Mouse (Mus musculus) midbrain, embryonic 16.5 days (tissue): ENCODE measurements at regions not wholly inside any gene's neighbourhood (a gene's known extent, or its start where the extent isn't known, plus 50 kb on each side); places are given as distances from the start of the nearest gene placed in this dataset.

Source experiments
- ATAC-seq: fragments of 200-750 bp; cut with Nextera tagmentation; 2 replicates; pipeline ENCODE4 v1.8.0; 2017; ENCODE audit warnings: moderate TSS enrichment
- H3K27ac ChIP-seq: fragments of 300-500 bp; sonication (generic); 2 replicates; pipeline ENCODE4 v1.5.1; 2014; ENCODE audit warnings: mild to moderate bottlenecking, low read length, mixed read lengths
- H3K27me3 ChIP-seq: fragments of 300-500 bp; sonication (generic); 2 replicates; pipeline ENCODE4 v1.6.1; 2014; ENCODE audit warnings: low read depth, low read length, mixed read lengths; ENCODE audit not compliant: control insufficient read depth, insufficient read depth
- H3K36me3 ChIP-seq: fragments of 300-500 bp; sonication (generic); 2 replicates; pipeline ENCODE4 v1.6.1; 2014; ENCODE audit warnings: mild to moderate bottlenecking, low read length, moderate library complexity, mixed read lengths; ENCODE audit not compliant: control insufficient read depth, insufficient read depth
- H3K4me1 ChIP-seq: fragments of 300-500 bp; sonication (generic); 2 replicates; pipeline ENCODE4 v1.6.1; 2014; ENCODE audit warnings: mild to moderate bottlenecking, low read length, mixed read lengths; ENCODE audit not compliant: control insufficient read depth, insufficient read depth
- H3K4me2 ChIP-seq: fragments of 300-500 bp; sonication (generic); 2 replicates; pipeline ENCODE4 v1.6.1; 2014; ENCODE audit warnings: mild to moderate bottlenecking, low read length, mixed read lengths
- H3K4me3 ChIP-seq: fragments of 300-500 bp; sonication (generic); 2 replicates; pipeline ENCODE4 v1.5.1; 2014; ENCODE audit warnings: low read depth, mild to moderate bottlenecking, low read length, moderate library complexity, mixed read lengths
- H3K9ac ChIP-seq: fragments of 300-500 bp; sonication (generic); 2 replicates; pipeline ENCODE4 v1.6.1; 2014; ENCODE audit warnings: low read depth, low read length, mixed read lengths
- H3K9me3 ChIP-seq: fragments of 300-500 bp; sonication (generic); replicated peaks from 2 replicates; pipeline ENCODE4 v1.6.1; 2014; ENCODE audit warnings: mild to moderate bottlenecking, low read length, mixed read lengths; ENCODE audit not compliant: control insufficient read depth, poor library complexity, severe bottlenecking
- WGBS: fragments of 180-500 bp; shearing (Covaris S2); extraction: QIAGEN DNeasy Blood & Tissue Kit; methylation state at CpG from one replicate; pipeline ENCODE4 v1.1.7; 2014; 5-methylcytosine and 5-hydroxymethylcytosine counted together

- H3K4me1 ChIP-seq = no peaks in the 10 kb centered on the region
- no peak overlapping the region for H3K4me3 ChIP-seq
- no peak overlapping the region for H3K9ac ChIP-seq
- H3K36me3 ChIP-seq = no peaks in the 10 kb centered on the region
- H3K27me3 ChIP-seq = no peaks in the 10 kb centered on the region
- H3K9me3 ChIP-seq = no peaks in the 10 kb centered on the region
- 72% methylated on average over 3 of the region's 3 CpGs for WGBS
- no peak overlapping the region for H3K4me2 ChIP-seq
- no peak overlapping the region for H3K27ac ChIP-seq
- no peak for ATAC-seq
Observed at GRCm38 (mm10) chr12:58530306-58530705, 261.2 kb upstream of the Clec14a start.

GRCm38 (mm10) chr12:58516800-58517199 is 247.7 kb upstream of the Clec14a start:
- no peaks in the 10 kb centered on the region for H3K9me3 ChIP-seq

GRCm38 (mm10) chr12:58513951-58514350 is 244.9 kb upstream of the Clec14a start:
- Histone ChIP-seq H3K4me2 (no peak overlapping the region), H3K36me3 (no peaks in the 10 kb centered on the region), H3K4me1 (peaks cover 4% of the 10 kb centered on the region), H3K9ac (no peak overlapping the region), H3K27me3 (no peaks in the 10 kb centered on the region), H3K27ac (no peak overlapping the region), H3K4me3 (no peak overlapping the region), H3K9me3 (no peaks in the 10 kb centered on the region)
- ATAC-seq = no peak
- WGBS = 92% methylated on average over 1 of the region's 1 CpGs

More at GRCm38 (mm10) chr12:58516800-58517199, 247.7 kb upstream of the Clec14a start:
- no peak for ATAC-seq
- Histone ChIP-seq H3K4me1 (peaks cover 4% of the 10 kb centered on the region), H3K27ac (no peak overlapping the region), H3K27me3 (no peaks in the 10 kb centered on the region), H3K4me2 (no peak overlapping the region), H3K9ac (no peak overlapping the region), H3K36me3 (no peaks in the 10 kb centered on the region), H3K4me3 (no peak overlapping the region)
- WGBS = 62% methylated on average over 1 of the region's 1 CpGs

GRCm38 (mm10) chr12:58512645-58513044 is 243.6 kb upstream of the Clec14a start:
- no peaks in the 10 kb centered on the region for H3K9me3 ChIP-seq
- H3K4me3 ChIP-seq = no peak overlapping the region
- no peaks in the 10 kb centered on the region for H3K27me3 ChIP-seq
- ATAC-seq = peak; percentile 84
- H3K9ac ChIP-seq = 0 out of 2 replicates have a peak overlapping the region, but pooled peaks have one; percentile 11
- WGBS = 22% methylated on average over 7 of the region's 7 CpGs
- peak overlapping the region; percentile 33 for H3K4me2 ChIP-seq
- no peaks in the 10 kb centered on the region for H3K36me3 ChIP-seq
- H3K27ac ChIP-seq = no peak overlapping the region
- peaks cover 4% of the 10 kb centered on the region for H3K4me1 ChIP-seq

- Histone ChIP-seq H3K9ac (no peak overlapping the region), H3K27ac (no peak overlapping the region), H3K9me3 (no peaks in the 10 kb centered on the region), H3K27me3 (no peaks in the 10 kb centered on the region), H3K4me2 (no peak overlapping the region), H3K4me1 (no peaks in the 10 kb centered on the region), H3K4me3 (no peak overlapping the region), H3K36me3 (no peaks in the 10 kb centered on the region)
- ATAC-seq = no peak
Observed at GRCm38 (mm10) chr12:58504283-58504682, 235.2 kb upstream of the Clec14a start.

- H3K4me1 ChIP-seq = no peaks in the 10 kb centered on the region
- H3K36me3 ChIP-seq = no peaks in the 10 kb centered on the region
- no peaks in the 10 kb centered on the region for H3K9me3 ChIP-seq
- no peak overlapping the region for H3K4me2 ChIP-seq
- no peaks in the 10 kb centered on the region for H3K27me3 ChIP-seq
- no peak for ATAC-seq
- H3K27ac ChIP-seq = no peak overlapping the region
- no peak overlapping the region for H3K9ac ChIP-seq
- no peak overlapping the region for H3K4me3 ChIP-seq
Observed at GRCm38 (mm10) chr12:58474181-58474580, 205.1 kb upstream of the Clec14a start.

GRCm38 (mm10) chr12:58473511-58473910 is 204.4 kb upstream of the Clec14a start:
- WGBS = 58% methylated on average over 1 of the region's 1 CpGs
- no peak overlapping the region for H3K4me3 ChIP-seq
- H3K4me2 ChIP-seq = no peak overlapping the region
- no peaks in the 10 kb centered on the region for H3K9me3 ChIP-seq
- no peaks in the 10 kb centered on the region for H3K27me3 ChIP-seq
- ATAC-seq = no peak
- H3K9ac ChIP-seq = no peak overlapping the region
- no peak overlapping the region for H3K27ac ChIP-seq
- H3K36me3 ChIP-seq = no peaks in the 10 kb centered on the region
- H3K4me1 ChIP-seq = no peaks in the 10 kb centered on the region

- H3K27me3 ChIP-seq = no peaks in the 10 kb centered on the region
- no peaks in the 10 kb centered on the region for H3K4me1 ChIP-seq
- ATAC-seq = no peak
- no peaks in the 10 kb centered on the region for H3K36me3 ChIP-seq
- H3K4me3 ChIP-seq = no peak overlapping the region
- no peak overlapping the region for H3K27ac ChIP-seq
- WGBS = 87% methylated on average over 3 of the region's 3 CpGs
- H3K4me2 ChIP-seq = no peak overlapping the region
- H3K9me3 ChIP-seq = no peaks in the 10 kb centered on the region
- no peak overlapping the region for H3K9ac ChIP-seq
Observed at GRCm38 (mm10) chr12:58460465-58460864, 191.4 kb upstream of the Clec14a start.

GRCm38 (mm10) chr12:58454828-58455227 is 185.7 kb upstream of the Clec14a start:
- no peak overlapping the region for H3K9ac ChIP-seq
- no peaks in the 10 kb centered on the region for H3K9me3 ChIP-seq
- no peaks in the 10 kb centered on the region for H3K4me1 ChIP-seq
- H3K27ac ChIP-seq = no peak overlapping the region
- ATAC-seq = no peak
- H3K36me3 ChIP-seq = no peaks in the 10 kb centered on the region
- no peaks in the 10 kb centered on the region for H3K27me3 ChIP-seq
- H3K4me3 ChIP-seq = no peak overlapping the region
- no peak overlapping the region for H3K4me2 ChIP-seq
- 90% methylated on average over 2 of the region's 2 CpGs for WGBS

GRCm38 (mm10) chr12:58443007-58443406 is 173.9 kb upstream of the Clec14a start:
- no peak overlapping the region for H3K27ac ChIP-seq
- WGBS = 79% methylated on average over 3 of the region's 3 CpGs
- H3K4me1 ChIP-seq = no peaks in the 10 kb centered on the region
- no peak overlapping the region for H3K4me3 ChIP-seq
- no peaks in the 10 kb centered on the region for H3K9me3 ChIP-seq
- H3K27me3 ChIP-seq = no peaks in the 10 kb centered on the region
- no peak overlapping the region for H3K4me2 ChIP-seq
- no peaks in the 10 kb centered on the region for H3K36me3 ChIP-seq
- no peak overlapping the region for H3K9ac ChIP-seq
- no peak for ATAC-seq
